Mouse (Mus musculus) myocyte (in vitro differentiated cells): Measurements from ENCODE around the gene Abhd12b.

Experiments
- E2F4 ChIP-seq: IDR thresholded peaks from one replicate; pipeline ENCODE4 v1.6.1; 2011; ENCODE audit warnings: mild to moderate bottlenecking, control low read depth, moderate library complexity; ENCODE audit not compliant: insufficient read depth
- MAX ChIP-seq: IDR thresholded peaks from one replicate; pipeline ENCODE4 v1.6.1; 2011; ENCODE audit warnings: low read depth, mild to moderate bottlenecking, control low read depth
- MYOD1 ChIP-seq, 3 experiments: IDR thresholded peaks; one replicate each; pipeline ENCODE4 v1.6.1; 2011; ENCODE audit warnings: control low read depth in 2 of 3, low read depth in 2 of 3, mild to moderate bottlenecking in 2 of 3, moderate library complexity in 1 of 3; ENCODE audit not compliant: insufficient read length in 2 of 3, control insufficient read depth in 1 of 3
- POLR2A ChIP-seq: IDR thresholded peaks from one replicate; pipeline ENCODE4 v1.6.1; 2011; ENCODE audit warnings: low read depth, mild to moderate bottlenecking, control low read depth, moderate library complexity; ENCODE audit not compliant: insufficient read length
- POLR2AphosphoS2 ChIP-seq: IDR thresholded peaks from one replicate; pipeline ENCODE4 v1.6.1; 2011; ENCODE audit warnings: low read depth, control low read depth; ENCODE audit not compliant: insufficient read length
- SRF ChIP-seq: IDR thresholded peaks from one replicate; pipeline ENCODE4 v1.6.1; 2011; ENCODE audit warnings: low read depth; ENCODE audit not compliant: control insufficient read depth, insufficient read length
- TCF12 ChIP-seq: IDR thresholded peaks from one replicate; pipeline ENCODE4 v1.6.1; 2011; ENCODE audit warnings: mild to moderate bottlenecking, control low read depth; ENCODE audit not compliant: poor library complexity, insufficient read depth, severe bottlenecking
- TCF3 ChIP-seq: IDR thresholded peaks from one replicate; pipeline ENCODE4 v1.6.1; 2011; ENCODE audit warnings: low read depth, control low read depth; ENCODE audit not compliant: insufficient read length

DNA sequence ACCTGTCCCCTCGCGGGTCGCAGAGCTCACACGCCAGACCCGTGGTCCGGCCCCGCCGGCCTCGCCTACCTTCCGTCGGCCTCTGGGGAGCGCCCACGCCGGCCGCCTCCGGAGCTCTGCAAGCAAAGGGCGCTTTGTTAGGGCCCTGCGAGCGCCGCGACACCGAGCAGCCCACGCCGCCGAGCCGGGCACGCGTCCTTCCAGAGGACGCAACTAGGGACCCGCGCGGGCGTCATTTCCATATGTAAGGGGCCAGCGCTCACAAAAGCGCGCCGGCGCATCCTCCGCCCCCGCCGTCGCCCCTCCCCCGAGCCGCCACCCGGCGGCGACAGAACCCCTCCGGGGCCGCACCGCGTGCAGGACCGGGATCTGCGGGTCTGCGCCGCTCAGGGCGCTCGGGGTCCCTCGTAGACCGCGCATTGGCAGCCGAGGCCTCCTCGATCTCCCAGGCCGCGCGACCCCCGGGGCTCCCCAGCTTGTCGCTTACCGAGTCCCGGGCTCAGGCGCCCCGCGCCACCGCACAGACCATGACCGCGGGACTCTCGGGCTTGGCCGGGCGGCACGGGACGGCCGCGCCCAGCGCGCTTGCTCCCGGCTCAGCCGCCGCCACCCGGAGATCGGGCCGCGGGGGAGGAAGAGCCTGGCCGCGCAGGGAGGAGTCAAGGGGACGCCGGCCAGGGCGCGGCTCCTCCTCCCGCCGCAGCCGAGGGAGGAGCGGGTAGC, 42.4 kb upstream of the Abhd12b start:
- TF ChIP-seq POLR2A (peak; percentile 84), MYOD1 (IDR thresholded peaks at IDR 0.05; ENCODE audit: control insufficient read depth in 1 of 3, insufficient read length in 2 of 3, low read depth in 2 of 3) (peak in 2 of 3 experiments; percentile 9 to 46), SRF (no peak), POLR2AphosphoS2 (peak; percentile 53), MAX (no peak), TCF12 (no peak), E2F4 (no peak), TCF3 (no peak)
